Mouse (Mus musculus): ENCODE data around the gene 1600012H06Rik. TPM values are rescaled to one million over a fixed set of nuclear protein-coding genes. Genes with fewer than 3 reads are reported as not detected.
"Not testable (repeated sequence)": the region's sequence is repeated elsewhere in the genome, so short reads cannot be mapped to it uniquely, and the experiment has no call there.

1600012H06Rik gene
- polyA plus RNA-seq, 1 experiment: 35.5 TPM

DNA sequence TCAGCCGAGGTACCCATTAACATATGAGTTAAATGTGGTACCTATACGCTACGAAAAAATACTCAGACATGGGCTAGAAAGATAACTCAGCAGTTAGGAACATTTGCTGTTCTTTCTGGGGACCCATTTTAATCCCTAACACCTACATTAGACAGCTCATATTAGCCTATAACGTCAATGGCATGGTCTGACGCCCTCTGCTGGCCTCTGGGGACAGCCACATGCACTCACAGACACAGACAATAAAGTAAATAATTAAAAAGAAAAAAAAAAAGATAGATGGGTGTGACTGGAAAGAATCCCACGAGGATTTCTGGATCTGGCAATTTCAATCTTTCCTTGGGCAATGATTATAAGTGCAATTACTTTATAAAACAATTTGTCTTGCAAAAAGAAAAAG, 30.6 kb upstream of the 1600012H06Rik start:
- no peaks in the 10 kb centered on the region for H3K4me1 ChIP-seq (ENCODE audit: control insufficient read depth, insufficient read depth, low read length)
- no peak overlapping the region for H3K27ac ChIP-seq (ENCODE audit: insufficient read depth, low read length)
- no peak overlapping the region for H3K4me3 ChIP-seq (ENCODE audit: insufficient read depth, low read length)
- TF ChIP-seq POLR2A (IDR thresholded peaks at IDR 0.05; ENCODE audit: low read depth, low read length): no peak
- TF ChIP-seq CTCF (IDR thresholded peaks at IDR 0.05; ENCODE audit: borderline replicate concordance, insufficient read depth, low read length): 0 out of 2 replicates have a peak, but pooled peaks have one; percentile 5

DNA sequence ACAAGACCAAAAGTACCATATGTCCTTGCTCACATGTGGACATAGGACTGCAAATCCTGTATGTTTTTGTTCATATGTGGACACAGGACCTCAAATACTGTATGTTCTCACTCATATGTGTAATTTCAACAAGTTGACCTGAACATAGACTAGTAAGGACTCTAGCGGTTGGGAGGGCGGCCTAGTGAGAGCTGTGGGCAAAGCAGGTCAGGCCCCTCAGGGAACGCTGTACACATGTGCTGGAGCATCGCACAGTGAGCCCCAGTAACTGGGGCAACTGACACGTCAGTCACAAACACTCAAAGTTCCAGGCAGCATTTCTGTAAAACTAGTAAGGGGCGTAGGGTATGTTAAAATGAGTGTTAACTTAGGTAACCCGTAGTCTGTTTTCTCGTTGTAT, 30.0 kb upstream of the 1600012H06Rik start:
- TF ChIP-seq POLR2A (IDR thresholded peaks at IDR 0.05; ENCODE audit: low read depth, low read length): no peak
- no peak for TF ChIP-seq CTCF (IDR thresholded peaks at IDR 0.05; ENCODE audit: borderline replicate concordance, insufficient read depth, low read length)
- no peak overlapping the region for H3K27ac ChIP-seq (ENCODE audit: insufficient read depth, low read length)
- H3K4me1 ChIP-seq (ENCODE audit: control insufficient read depth, insufficient read depth, low read length): no peaks in the 10 kb centered on the region
- H3K4me3 ChIP-seq (ENCODE audit: insufficient read depth, low read length): no peak overlapping the region

DNA sequence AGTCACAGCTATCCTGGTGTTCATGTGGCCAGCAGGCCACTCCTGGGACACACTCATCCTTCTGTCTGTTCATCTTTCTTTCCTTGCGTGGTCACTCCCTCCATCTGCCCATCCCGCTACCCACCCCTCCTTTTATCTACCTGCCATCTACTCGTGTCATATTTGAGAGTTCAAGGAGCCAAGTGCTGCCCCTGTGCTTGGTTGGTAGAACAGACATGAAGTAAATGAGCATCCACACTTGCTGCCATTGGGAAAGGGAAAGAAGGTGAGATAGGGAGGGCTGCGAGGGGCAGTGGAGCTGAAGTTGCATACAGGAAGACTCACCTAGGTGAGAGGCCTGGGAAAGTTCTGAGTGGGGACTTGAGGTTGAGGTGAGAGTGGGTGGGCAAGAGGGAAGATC, 28.6 kb upstream of the 1600012H06Rik start:
- H3K27ac ChIP-seq (ENCODE audit: insufficient read depth, low read length): no peak overlapping the region
- no peak overlapping the region for H3K4me3 ChIP-seq (ENCODE audit: insufficient read depth, low read length)
- H3K4me1 ChIP-seq (ENCODE audit: control insufficient read depth, insufficient read depth, low read length): no peaks in the 10 kb centered on the region
- TF ChIP-seq CTCF (IDR thresholded peaks at IDR 0.05; ENCODE audit: borderline replicate concordance, insufficient read depth, low read length) (no peak), POLR2A (IDR thresholded peaks at IDR 0.05; ENCODE audit: low read depth, low read length) (no peak)

- Histone ChIP-seq H3K4me3 (ENCODE audit: insufficient read depth, low read length) (no peak overlapping the region), H3K4me1 (ENCODE audit: control insufficient read depth, insufficient read depth, low read length) (no peaks in the 10 kb centered on the region), H3K27ac (ENCODE audit: insufficient read depth, low read length) (no peak overlapping the region)
- TF ChIP-seq CTCF (IDR thresholded peaks at IDR 0.05; ENCODE audit: borderline replicate concordance, insufficient read depth, low read length) (no peak), POLR2A (IDR thresholded peaks at IDR 0.05; ENCODE audit: low read depth, low read length) (no peak)
Observed at GRCm38 (mm10) chr17:14917866-14918265, 25.1 kb upstream of the 1600012H06Rik start.

DNA sequence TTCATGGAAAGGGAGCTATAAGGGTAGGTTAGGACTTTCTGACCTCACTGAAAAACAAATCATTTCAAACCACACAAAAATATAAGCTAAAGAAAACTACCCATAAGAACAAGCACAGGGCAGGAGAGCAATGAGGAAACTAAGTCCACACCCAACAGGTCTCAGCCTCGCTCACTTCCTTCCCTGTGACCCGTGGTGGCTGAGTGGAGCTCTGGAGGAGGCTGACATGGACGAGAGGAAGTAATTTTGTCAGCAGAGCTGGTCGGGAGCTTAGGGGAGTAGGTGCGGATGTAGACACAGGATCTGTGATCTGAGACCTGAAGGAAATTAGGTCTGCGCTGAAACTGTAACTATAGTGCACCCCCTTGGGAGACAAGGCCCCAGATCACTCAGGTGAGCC, 21.4 kb upstream of the 1600012H06Rik start:
- H3K4me3 ChIP-seq (ENCODE audit: insufficient read depth, low read length): no peak overlapping the region

DNA sequence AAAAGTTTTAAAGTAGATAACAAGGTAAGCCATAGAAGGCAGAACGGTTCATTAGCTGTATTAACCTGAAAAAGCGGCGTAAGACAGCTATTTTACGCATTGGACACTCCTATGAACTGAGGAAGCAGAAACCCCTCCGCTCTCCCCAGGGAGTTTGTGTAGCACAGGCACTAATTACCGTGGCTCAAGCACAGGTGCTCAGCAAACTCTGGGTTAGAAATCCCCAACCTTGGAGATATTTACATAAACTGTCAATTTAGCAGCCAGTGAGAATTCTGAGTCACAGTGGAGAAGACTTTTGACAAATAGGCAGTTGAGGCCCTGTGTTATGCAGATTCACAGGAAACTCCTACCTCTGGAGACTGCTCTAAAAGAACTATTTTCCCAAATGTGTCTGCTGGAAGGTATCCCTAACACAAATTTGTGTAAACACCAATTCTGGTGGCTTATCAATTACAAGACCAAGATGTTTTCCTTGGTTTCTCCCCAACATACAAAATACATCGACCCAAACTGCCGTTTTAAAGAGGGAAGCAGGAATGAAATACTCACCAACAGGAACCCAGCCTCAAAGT, 15.3 kb upstream of the 1600012H06Rik start:
- Histone ChIP-seq H3K27ac (ENCODE audit: insufficient read depth, low read length) (no peak overlapping the region), H3K4me1 (ENCODE audit: control insufficient read depth, insufficient read depth, low read length) (no peaks in the 10 kb centered on the region), H3K4me3 (ENCODE audit: insufficient read depth, low read length) (no peak overlapping the region)
- TF ChIP-seq POLR2A (IDR thresholded peaks at IDR 0.05; ENCODE audit: low read depth, low read length) (no peak), CTCF (IDR thresholded peaks at IDR 0.05; ENCODE audit: borderline replicate concordance, insufficient read depth, low read length) (no peak)

More for the DNA sequence above, 21.4 kb upstream of the 1600012H06Rik start:
- TF ChIP-seq CTCF (IDR thresholded peaks at IDR 0.05; ENCODE audit: borderline replicate concordance, insufficient read depth, low read length) (no peak), POLR2A (IDR thresholded peaks at IDR 0.05; ENCODE audit: low read depth, low read length) (no peak)
- Histone ChIP-seq H3K27ac (ENCODE audit: insufficient read depth, low read length) (no peak overlapping the region), H3K4me1 (ENCODE audit: control insufficient read depth, insufficient read depth, low read length) (no peaks in the 10 kb centered on the region)

DNA sequence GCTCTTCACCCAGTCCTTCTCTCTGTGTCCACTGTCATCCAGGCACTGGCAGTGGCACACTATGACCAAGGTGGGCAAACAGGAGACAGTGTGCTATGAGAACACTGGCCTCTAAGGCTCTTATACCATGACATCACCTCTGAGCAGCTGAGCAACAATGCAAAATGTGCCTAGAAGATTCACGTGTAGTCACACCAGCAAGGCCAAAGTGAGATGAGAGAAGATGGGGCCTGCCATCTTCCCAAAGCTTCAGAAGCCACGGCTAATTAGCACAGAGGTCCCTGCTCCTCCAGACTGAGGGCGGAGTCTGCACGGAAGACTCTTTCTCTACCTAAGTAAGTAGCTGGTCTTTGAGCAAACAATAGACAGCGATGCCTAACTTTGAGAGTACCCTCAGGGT, 14.4 kb upstream of the 1600012H06Rik start:
- no peak overlapping the region for H3K27ac ChIP-seq (ENCODE audit: insufficient read depth, low read length)
- no peaks in the 10 kb centered on the region for H3K4me1 ChIP-seq (ENCODE audit: control insufficient read depth, insufficient read depth, low read length)
- H3K4me3 ChIP-seq (ENCODE audit: insufficient read depth, low read length): no peak overlapping the region
- TF ChIP-seq POLR2A (IDR thresholded peaks at IDR 0.05; ENCODE audit: low read depth, low read length): no peak
- TF ChIP-seq CTCF (IDR thresholded peaks at IDR 0.05; ENCODE audit: borderline replicate concordance, insufficient read depth, low read length): no peak

DNA sequence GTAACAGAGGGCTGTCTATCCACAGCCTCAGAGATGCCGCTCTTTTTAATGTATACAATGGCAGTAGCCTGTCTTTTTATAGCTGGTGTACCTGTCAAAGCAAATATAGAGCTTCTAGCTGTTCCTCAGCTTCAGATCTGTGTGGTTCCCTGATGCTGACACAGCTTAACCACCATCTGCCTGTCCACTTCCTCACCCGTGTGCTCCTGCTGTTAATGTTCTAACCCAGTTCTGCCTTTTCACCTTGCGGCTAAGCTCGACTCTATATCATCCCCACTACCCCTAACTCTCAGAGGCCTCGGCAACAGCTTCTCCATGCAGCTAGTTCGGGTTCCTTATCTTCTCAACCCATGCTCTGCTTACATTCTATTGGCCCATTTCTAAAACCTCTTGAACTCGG, 12.3 kb upstream of the 1600012H06Rik start:
- TF ChIP-seq POLR2A (IDR thresholded peaks at IDR 0.05; ENCODE audit: low read depth, low read length) (no peak), CTCF (IDR thresholded peaks at IDR 0.05; ENCODE audit: borderline replicate concordance, insufficient read depth, low read length) (no peak)
- no peak overlapping the region for H3K4me3 ChIP-seq (ENCODE audit: insufficient read depth, low read length)

GRCm38 (mm10) chr17:14931469-14931868, 11.5 kb upstream of the 1600012H06Rik start:
- TF ChIP-seq CTCF (IDR thresholded peaks at IDR 0.05; ENCODE audit: borderline replicate concordance, insufficient read depth, low read length) (no peak), POLR2A (IDR thresholded peaks at IDR 0.05; ENCODE audit: low read depth, low read length) (no peak)
- no peak overlapping the region for H3K27ac ChIP-seq (ENCODE audit: insufficient read depth, low read length)
- no peaks in the 10 kb centered on the region for H3K4me1 ChIP-seq (ENCODE audit: control insufficient read depth, insufficient read depth, low read length)
- H3K4me3 ChIP-seq (ENCODE audit: insufficient read depth, low read length): no peak overlapping the region

More for the DNA sequence above, 12.3 kb upstream of the 1600012H06Rik start:
- Histone ChIP-seq H3K4me1 (ENCODE audit: control insufficient read depth, insufficient read depth, low read length) (no peaks in the 10 kb centered on the region), H3K27ac (ENCODE audit: insufficient read depth, low read length) (no peak overlapping the region)

GRCm38 (mm10) chr17:14935280-14935679, 7.7 kb upstream of the 1600012H06Rik start:
- H3K4me3 ChIP-seq (ENCODE audit: insufficient read depth, low read length); H3K4me1 ChIP-seq (ENCODE audit: control insufficient read depth, insufficient read depth, low read length); H3K27ac ChIP-seq (ENCODE audit: insufficient read depth, low read length): not testable (repeated sequence)
